Mouse (Mus musculus) adrenal gland (tissue): ENCODE results near the gene Serpine1.

Source experiments
- intact Hi-C: fragments of 180-260 bp; cut with DNase I; formaldehyde crosslinking; loops from one replicate; pipeline ENCODE4 v1.15.1; 2025

The Serpine1 gene

DNA sequence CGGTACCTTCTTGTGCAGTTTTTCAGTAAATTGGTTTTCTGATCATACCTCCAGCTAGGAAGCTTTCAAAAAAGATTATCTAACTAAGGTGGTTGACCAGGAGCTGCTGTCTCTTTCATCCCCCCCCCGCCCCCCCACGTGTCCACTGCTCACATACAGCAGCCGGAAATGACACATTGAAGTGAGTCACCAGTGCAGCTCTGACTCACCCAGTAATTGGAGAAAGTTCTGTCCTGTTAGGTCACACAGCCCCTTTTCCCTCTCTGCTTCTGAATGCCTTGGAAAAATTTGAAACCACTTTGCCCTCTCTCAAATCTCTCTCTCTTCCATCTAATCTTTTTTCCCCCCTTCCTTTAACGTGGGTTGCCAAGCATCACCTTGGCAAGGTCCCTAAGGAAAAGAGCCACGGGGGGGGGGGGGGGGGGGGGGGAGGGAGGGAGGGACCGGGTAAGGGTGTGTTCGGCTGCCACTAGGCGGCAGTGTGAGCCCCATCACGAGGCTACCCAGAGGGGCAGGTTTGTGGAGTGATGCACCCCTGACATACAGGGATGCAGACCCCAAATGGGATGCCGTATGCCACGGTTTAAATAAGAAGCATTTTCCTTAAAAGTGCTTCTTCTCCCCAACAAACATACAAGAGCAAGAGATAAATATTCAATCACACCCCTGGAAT lies 10.1 kb downstream of the Serpine1 start:
- intact Hi-C loops, result loop anchor here (2.0 kb wide), 1 partner anchor 45 kb away; no protein-coding TSS in a partner anchor

DNA sequence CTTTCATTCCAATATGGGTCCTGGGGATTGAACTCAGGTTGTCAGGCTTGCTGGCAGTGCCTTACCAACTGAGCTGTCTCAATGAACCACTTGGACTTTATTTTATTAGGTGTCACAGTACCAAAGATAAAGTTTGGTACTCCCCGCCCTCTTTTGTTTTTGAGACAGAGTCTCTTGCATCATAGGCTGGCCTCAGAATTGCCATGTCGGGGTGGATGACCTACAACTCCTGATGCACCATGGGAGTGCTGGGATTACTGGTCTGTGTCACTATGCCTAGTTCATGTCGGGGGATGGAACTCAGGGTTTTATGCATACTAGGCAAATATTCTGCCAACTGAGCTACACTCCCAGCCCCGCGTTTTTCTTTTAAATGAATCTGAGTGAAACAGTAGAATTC lies 17.2 kb downstream of the Serpine1 start:
- intact Hi-C loops, result no loop called here

DNA sequence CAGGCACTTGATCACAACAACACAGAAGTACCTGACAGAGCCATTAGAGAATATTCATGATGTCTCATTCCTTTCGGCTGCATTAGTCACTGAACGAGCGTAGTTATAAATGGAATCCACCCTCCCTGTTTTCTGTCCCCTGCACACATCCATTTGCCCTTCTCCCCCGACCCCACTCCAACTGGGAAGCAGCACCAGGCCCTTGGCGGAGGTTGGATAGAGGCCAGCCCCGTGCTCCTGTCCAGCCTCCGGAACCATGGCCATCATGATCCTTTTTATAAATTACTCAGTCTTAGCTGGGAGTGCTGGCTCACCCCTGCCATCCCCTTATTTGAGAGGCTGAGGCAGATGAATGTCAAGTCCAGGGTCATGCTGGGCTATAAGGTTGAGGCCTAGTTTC lies 17.8 kb downstream of the Serpine1 start:
- intact Hi-C loops, result no loop called here

DNA sequence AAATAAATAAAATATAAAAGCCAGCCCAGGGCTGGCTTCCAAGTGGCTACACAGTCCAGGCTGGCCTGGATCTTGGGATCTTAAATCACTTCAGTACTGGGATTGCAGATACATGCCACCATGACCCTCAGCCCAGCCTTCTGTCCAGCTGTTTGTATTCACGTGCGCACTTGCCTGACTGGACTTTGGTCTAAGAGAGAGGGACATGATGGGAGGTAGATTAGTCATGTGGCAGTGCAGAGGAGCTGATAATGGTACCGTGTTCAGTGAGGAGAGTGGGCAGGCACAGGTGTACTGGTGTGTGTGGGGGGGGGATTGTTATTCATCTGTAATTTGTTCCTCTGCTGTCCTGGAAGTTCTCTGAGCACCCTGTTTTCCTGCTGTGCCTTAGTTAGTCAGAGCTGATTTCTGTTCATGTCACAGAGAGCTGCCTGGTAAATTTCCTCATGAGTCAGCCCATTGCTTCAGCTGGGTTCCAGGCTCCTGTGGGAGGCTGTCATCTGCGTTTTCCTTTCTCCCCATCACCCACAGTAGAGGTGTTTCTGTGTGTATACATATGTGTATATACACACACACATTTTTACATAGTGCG lies 20.1 kb downstream of the Serpine1 start:
- intact Hi-C loops, result no loop called here

DNA sequence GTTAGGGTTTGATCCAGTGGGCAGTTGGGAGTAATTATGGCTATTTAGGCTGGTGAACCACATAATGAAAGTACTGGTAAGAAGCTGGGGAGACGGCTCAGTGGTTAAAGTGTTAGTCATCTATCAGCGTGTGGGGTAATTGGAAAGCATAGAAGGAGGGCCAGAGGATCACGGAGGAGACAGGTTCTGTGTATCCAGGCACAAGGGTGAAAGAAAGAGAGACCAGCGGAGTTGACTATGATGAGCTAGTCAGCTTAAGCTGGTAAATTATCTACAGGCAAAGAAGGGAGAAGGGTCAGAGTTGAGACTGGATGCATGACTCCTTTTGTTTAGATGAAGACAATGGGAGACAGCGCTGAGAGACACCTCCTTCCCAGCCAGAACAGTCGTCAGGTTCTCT lies 20.9 kb downstream of the Serpine1 start:
- intact Hi-C loops, result no loop called here

DNA sequence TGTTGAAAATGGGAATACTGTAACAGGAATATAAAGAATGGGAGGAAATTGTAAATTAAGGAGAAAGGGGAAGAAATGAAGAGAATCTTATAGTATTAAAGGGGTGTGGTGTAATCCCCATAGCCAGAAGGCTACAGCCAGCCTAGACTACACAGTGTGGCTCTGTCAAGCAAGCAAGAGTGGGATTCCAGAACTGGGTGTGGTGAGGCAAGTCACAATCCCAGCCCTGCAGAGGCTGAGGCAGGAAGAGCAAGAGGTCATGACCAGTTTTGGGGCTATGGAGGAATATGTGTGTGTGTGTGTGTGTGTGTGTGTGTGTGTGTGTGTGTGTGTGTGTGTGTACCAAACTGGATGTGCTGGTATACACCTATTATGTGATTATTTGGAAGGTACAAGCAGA lies 25.1 kb downstream of the Serpine1 start:
- intact Hi-C loops, result no loop called here

DNA sequence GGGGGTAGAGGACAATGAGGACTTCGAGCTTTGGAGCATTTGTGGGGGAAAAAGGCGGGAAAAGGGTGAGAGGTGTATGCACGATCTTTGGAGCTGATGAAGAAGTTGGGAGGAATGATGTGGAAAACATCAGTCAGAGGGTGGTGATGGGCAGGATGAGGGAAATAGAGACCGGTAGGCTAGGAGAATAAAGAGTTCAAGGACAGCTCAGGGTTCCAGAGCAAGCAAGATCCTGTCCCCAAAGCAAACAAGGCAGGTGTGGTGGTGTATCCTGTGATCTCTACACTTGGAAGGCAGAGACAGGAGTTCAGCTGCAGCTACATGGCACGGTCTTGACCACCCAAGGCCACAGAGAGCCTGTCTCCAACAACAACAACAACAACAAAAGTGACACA lies 25.7 kb downstream of the Serpine1 start:
- intact Hi-C loops, result no loop called here

DNA sequence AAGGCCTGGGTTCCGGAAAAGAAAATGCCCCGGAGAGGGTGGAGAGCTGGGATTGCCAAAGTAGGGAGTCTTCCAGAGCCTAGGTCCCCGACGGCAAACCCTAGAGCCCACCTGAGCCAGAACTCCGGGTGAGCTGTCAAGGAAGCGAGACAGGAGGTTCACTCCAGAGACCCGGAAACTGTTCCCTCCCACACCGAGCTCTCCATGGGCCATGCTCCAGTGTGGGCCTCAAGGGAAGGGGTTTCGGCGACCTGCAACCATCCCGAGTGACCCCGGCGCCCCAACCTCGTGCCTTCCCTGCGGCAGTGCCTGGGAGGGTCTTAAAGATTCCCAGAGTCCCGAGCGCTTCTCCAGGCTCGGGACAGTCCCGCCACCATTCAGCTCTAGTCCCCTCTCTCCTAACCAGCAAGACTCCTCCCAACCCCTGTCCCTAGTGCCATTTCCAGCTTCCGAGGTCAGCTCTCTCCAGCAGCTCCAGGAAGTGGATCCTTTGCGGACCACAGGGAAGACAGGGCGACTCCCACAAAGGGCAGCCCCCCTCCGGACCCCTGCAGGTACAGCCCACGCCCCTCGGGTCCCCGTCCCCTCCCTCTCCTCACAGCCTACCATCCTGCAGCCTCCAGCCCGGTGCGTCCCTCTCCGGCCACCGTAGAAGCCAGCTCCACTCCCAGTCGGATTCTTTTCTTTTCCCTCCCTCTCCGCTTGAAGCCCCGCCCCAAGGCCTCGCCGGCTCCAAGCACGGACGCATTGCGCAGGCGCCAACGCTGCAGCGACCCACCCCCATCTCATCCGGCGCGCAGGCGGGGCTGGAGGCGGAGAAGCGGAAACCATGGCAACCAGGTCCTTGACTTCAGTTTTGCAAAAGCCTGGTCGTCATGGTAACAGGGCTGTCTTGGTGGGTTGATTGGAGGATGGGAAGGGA lies 26.4 kb downstream of the Serpine1 start, which contains the start of gene Ap1s1:
Ap1s1 (minus strand) TSS at position 734 of the 922 bp plus-strand sequence.
- intact Hi-C loops, result no loop called here

DNA sequence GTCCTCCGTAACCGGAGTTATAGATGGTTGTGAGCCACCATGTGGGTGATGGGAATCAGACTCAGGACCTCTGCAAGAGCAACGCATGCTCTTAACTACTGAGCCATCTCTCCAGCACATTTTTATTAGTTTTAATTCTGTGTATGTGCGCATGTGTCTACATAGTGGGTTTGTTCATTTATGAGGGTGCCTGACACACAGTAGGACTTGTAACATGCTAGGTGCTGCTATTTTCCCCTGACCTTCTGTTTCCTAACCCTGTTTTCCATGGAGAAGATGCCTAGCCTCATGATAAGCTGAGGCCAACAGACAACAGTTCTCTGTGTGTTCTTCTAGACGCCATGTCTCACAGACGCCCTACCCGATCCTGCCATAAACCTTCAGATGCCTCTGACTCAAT lies 28.1 kb downstream of the Serpine1 start:
- intact Hi-C loops, result no loop called here

DNA sequence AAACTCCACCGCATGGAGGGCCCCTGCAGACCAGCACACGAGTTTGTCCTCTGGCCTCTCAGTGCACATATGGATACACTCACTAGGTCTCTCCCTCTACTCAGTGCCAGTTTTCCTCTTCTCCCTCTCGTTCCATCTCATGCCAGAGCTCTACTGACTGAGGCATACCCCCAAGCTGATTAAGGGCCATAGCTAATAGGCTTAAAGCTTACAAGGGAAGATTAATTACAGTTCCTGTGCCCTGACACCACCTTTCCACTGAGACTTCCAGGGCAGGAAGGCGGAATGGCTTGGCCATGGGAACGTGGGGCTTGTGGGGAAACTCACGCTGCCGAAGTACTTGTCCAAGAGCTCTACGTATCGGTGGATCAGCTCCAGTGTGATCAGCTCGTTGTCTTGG lies 30.6 kb downstream of the Serpine1 start:
- intact Hi-C loops, result no loop called here

DNA sequence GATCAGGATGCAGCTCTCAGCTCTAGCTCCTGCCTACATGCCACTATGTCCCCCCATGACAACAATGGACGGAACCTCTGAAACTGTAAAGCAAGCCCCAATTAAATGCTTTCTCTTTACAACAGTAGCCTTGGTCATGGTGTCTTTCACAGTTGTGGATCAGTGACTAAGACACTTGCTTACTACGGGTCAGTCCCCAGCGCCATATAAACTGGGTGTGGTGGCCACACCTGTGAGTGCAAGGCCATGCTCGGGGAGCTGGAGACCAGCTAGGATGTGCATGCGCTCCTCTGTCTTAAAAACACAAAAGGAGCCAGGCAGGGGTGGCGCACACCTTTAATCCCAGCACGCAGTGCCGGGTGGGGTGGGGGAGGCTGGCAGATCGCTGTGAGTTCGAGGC lies 32.6 kb downstream of the Serpine1 start:
- intact Hi-C loops, result no loop called here

DNA sequence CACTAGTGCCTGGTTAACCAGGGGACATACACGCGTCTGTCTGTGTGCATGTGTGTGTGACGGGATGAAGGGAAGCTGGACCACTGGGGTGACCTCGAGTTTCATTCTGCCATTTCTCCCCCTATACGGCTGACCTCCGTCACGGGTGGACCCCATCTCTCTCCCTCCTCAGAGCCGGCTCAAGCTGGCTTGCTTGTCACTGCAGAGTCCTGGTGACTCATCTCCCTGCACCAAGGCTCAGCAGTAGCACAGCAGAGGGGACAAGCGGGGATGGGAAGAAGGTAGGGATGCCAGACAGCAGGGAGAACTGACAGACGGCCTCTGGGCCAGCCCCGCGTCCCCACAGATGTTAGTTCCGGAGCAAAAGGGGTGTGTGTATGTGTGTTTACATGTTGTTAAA lies 35.9 kb downstream of the Serpine1 start:
- intact Hi-C loops, result no loop called here

DNA sequence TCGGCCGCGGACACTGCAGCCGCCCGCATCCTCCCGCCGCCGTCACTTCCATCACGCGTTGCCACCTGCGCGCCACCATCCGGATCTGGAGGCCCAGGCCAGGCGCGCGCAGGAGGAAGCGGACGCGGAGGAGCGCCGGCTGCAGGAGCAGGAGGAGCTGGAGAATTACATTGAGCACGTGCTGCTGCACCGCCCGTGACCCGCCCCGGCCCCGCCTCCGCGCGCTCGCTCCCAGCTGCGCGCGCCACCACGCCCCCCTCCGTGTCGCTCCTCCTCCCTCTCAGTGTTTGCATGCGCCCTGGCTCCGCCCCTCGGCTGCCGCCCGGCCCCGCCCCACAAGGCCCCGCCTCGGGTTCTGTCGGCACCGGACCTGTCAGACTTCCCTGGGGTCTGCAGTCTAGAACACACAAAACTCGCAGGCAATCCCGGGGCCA lies 39.4 kb downstream of the Serpine1 start:
- intact Hi-C loops, result no loop called here

DNA sequence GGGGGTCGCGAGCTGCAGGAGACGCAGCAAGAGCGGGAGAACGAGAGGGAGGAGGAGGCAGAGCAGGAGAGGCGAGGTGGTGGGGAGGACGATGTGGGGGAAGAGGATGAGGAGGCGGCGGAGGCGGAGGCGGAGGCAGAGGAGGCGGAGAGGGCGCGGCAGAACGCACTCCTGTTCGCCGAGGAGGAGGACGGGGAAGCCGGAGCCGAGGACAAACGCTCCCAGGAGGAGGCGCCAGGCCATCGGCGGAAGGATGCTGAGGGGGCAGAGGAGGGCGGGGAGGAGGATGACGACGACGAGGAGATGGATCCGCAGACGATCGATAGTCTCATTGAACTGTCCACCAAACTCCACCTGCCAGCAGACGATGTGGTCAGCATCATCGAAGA lies 40.0 kb downstream of the Serpine1 start:
- intact Hi-C loops, result no loop called here

DNA sequence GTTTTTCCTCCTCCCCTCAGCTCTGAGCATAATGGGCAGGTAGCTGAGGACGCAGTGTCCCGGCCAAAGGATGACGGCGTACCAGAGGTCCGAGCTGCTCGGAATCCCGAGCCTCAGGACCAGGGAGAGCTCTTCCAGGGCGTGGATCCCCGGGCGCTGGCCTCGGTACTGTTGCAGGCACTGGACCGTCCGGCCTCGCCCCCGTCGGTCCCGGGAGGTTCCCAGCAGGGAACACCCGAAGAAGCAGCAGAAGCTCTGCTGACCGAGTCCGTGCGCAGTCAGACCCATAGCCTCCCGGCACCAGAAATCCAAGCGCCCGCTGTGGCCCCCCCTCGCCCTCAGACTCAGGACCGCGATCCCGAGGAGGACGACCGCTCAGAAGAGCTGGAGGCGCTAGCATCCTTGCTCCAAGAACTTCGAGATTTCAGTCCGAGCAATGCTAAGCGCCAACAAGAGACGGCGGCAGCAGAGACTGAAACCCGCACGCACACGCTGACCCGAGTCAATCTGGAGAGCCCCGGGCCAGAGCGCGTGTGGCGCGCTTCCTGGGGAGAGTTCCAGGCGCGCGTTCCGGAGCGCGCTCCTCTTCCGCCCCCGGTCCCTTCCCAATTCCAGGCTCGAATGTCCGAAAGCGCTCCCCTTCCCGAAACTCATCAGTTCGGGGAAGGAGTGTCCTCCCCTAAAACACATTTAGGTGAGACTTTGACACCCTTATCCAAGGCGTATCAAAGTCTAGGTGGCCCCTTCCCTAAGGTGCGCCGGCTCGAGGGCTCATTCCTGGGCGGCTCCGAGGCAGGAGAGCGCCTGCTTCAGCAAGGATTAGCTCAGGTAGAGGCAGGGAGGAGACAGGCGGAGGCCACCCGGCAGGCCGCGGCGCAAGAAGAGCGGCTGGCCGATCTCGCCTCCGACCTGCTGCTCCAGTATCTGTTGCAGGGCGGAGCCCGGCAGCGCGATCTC lies 40.7 kb downstream of the Serpine1 start:
- intact Hi-C loops, result no loop called here

DNA sequence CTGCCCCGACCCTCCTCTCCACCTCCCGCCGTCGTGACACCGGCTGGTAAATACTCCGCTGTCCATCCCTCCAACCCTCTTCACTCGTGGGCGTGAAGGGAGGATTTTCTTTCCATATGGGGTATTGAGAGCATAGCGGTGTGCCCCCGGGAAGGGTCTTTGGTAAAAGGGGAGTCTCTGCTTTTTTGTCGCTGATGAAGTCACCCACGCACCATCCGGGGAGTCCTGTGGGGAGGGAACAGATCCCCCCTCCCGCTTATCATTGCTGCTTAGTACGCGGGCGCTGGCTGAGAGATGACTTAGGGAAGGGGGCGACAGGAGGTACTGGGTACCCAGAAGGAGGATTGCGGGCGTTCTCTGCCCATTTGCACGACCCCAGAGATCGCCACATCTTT lies 41.7 kb downstream of the Serpine1 start:
- intact Hi-C loops, result no loop called here

DNA sequence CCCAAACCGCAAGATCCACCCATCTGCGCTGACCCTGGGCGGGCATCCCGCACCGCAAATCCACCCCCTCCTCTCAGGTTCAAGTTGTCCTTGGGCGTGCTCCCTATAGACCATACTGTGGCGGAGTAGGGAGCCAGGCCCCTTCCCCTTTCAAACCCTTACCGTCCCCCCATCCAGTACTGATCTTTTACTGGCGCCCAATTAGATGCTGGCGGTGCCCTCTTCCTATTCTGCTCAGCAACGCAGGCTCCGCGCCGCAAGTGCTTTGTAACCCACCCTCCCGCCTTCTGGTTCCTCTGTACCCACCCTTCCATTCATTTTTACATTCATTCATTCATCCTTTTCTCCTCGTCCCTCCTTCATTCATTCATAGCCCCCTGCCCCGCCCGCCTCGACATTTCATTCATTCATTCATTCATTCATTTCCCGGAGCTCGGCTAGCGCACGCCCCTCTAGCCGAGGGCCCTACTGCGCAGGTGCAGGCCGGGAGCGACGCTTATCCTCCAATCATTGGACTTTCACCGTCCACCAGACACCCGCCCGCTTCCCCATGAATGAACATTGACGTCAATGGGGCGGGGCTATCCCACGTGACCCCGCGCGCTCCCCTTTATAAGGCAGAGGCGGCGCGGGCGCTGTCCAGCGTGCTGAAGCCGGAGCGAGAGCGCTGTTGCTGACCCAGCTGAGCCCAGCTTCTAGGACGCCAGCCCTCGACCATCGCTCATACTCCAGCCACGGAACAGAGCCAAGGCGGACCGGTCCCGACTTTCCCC lies 42.2 kb downstream of the Serpine1 start:
- intact Hi-C loops, result no loop called here

DNA sequence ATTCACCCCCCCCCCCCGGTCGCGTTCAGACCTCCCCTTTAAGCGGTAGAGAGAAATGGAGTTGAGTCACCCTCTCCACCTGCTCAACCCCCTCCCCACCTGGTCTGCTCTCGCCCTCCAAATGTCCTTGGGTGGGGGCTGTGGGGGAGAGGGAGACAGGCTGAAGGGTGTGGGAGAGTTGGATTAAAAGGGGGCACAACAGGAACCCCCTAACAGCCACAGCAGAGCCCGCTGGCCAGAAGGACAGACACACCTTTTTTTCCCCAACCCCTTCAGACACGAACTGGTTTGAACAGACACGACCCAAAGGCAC lies 42.8 kb downstream of the Serpine1 start:
- intact Hi-C loops, result no loop called here

DNA sequence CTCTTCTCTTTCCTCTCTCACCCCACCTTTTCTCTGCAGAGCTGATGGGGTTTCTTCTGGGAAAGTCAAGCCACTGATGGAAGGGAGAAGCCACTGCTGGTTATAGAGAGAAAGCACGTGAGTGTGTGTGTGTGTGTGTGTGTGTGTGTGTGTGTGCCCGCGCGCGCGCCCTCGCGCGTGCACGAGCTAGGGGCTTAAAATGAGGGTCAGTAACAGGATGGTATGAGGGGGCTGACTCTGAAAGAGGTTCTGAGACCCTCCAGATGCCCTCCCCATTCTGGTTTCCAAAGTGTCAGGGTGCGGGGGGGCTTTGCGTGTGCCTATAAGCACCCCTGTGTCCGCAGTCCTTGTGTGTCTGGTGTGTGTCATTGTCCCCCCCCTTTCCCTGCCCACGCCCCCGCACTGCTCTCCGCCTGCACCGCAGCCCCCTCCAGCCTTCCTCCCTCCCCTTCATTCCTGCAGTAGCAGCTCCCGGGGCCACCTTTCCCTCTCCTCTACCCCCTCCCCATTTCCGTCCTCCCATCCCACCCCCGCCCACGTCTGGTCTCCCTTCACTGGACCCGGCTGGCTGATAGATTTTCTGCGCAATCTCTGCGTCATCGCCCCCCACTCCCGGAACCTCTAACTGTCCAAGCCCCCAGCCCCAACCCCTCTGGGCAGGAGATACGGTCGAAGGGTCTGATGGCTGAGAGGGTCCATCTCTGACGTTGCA lies 43.4 kb downstream of the Serpine1 start:
- intact Hi-C loops, result no loop called here

DNA sequence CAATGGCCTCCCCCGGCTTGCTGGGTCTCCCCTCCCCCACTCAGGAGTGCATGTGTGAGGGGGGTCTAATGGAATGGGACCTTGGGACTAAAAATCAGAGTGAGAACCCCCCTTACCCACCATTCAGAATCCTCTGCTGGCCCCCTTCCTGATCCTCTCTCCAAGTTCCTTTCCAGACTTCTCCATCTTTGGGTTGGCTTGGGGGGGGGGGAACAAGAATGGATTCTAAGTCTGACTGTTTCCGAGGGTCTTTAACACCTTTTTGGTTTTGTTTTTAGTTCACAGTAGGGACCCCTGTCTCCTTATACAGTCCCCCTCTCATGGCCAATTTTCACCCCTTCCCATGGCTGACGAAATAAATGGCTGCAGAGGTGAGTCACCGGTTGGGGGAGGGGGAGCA lies 46.0 kb downstream of the Serpine1 start, which contains the start of gene Vgf:
Vgf (plus strand) TSS at position 301 of the 400 bp plus-strand sequence.
- intact Hi-C loops, result no loop called here
